ENCODE assay signal across 22 mouse cellular contexts in the genomic region with DNA sequence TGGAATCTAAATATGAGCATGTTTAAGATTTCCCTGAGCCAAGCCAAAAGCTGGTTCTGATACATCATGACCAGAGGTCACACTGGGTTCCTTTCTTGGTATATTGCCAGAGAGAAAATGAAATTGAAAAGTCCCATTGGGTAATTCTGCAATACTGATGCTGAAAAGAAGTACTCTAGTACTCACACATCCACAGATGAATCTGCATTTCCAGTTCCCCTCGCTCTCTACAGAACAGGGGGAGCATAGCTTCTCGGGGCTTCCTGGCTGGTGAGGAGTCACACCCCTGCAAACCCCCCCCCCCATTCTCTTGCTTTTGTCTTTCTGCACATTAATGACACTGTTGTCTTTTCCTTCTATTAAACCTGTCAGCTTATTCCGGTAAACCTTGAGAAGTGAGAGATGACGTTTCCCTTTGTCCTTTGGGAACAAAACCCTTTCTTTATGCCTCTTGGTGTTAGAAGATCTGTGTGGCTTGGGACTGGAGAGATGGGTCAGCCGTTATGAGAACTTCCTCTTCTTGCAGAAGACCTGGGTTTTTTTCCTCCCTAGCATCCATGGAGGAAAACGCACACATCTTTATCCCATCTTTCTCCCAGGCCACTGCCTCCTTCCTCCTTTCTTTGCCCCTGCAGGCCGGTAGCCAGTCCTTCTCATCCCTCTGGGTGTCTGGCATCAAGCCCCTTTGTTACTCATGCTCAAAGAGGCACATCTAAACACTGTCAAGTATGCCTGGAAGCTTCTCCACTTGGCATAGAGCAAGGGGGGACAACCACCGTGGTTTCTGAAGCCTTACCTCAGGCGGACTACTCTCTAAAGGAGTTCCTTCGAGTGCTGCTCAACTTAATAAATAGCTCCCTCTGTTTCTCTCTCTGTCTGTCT. TPM values are rescaled to one million over a fixed set of nuclear protein-coding genes. Genes with fewer than 3 reads are reported as not detected.
DNase-seq lines count a peak whose midpoint lies in the region; ATAC-seq and TF ChIP-seq lines count a peak whose summit lies in the region.
"Had no signal": no experiment of that assay in that cellular context is flagged by ENCODE, and none has a peak within 500 bp of the region (broad histone marks: within the 10 kb centered on the region; RNA-seq: fewer than 3 reads in every experiment).

No protein-coding gene starts in this region.

- WGBS in cerebellum, adult 2 months = 36% methylated on average over 10 of the region's 10 CpGs
- 75% methylated on average over 10 of the region's 10 CpGs for WGBS in neural tube, embryonic 15.5 days
- WGBS in heart, embryonic 10.5 days = 80% methylated on average over 10 of the region's 10 CpGs

- H3K4me3 ChIP-seq in cerebellum, adult 2 months (replicated peaks; ENCODE audit: insufficient read depth, low read depth, low read length) = no peak overlapping the region
- H3K4me3 ChIP-seq in neural tube, embryonic 15.5 days (replicated peaks) = no peak overlapping the region
- no peak overlapping the region for H3K4me3 ChIP-seq in heart, embryonic 10.5 days
- H3K4me3 ChIP-seq: embryonic facial prominence, embryonic 12.5 days; forebrain, embryonic 12.5 days; gastrocnemius, adult 2 months; hindbrain, embryonic 12.5 days had no signal

- H3K27ac ChIP-seq in cerebellum, adult 2 months (ENCODE audit: insufficient read depth, low read length) = no peak overlapping the region
- no peak overlapping the region for H3K27ac ChIP-seq in neural tube, embryonic 15.5 days (replicated peaks)
- no peak overlapping the region for H3K27ac ChIP-seq in heart, embryonic 10.5 days
- H3K27ac ChIP-seq: embryonic facial prominence, embryonic 12.5 days; forebrain, embryonic 12.5 days; gastrocnemius, adult 2 months; hindbrain, embryonic 12.5 days had no signal

- H3K9ac ChIP-seq in neural tube, embryonic 15.5 days (replicated peaks) = no peak overlapping the region
- H3K9ac ChIP-seq: embryonic facial prominence, embryonic 12.5 days; forebrain, embryonic 12.5 days; forebrain, postnatal 0 days; hindbrain, embryonic 12.5 days had no signal

- no peak for ATAC-seq in neural tube, embryonic 15.5 days (ENCODE audit: low FRiP score)
- ATAC-seq in granulocyte monocyte progenitor cell, adult 5-6 weeks (replicated peaks; ENCODE audit: poor library complexity, severe bottlenecking) = peak; percentile 77
- ATAC-seq: forebrain, postnatal 0 days; hindbrain, embryonic 16.5 days; inflammation-experienced regulatory T-cells, adult 6 months had no signal

- H3K36me3 ChIP-seq in neural tube, embryonic 15.5 days = no peaks in the 10 kb centered on the region
- no peaks in the 10 kb centered on the region for H3K36me3 ChIP-seq in heart, embryonic 10.5 days
- H3K36me3 ChIP-seq: embryonic facial prominence, embryonic 12.5 days; forebrain, embryonic 12.5 days; hindbrain, embryonic 12.5 days had no signal

- peak; percentile 42 to 53 for DNase-seq in cerebellum, postnatal 10 days
- DNase-seq in cerebellum, adult 2 months = no peak
- DNase-seq in neural tube, embryonic 10.5 days (ENCODE audit: extremely low spot score, low spot score) = peak; percentile 8
- DNase-seq in heart, embryonic 10.5 days (ENCODE audit: low spot score) = no peak
- no peak for DNase-seq in ovary, adult 18-20 months (ENCODE audit: low spot score)
- DNase-seq: adrenal gland, adult 2 months; adrenal gland, postnatal 25 days; cerebellum, adult 18-20 months; forebrain, postnatal 0 days; gastrocnemius, adult 2 months; gastrocnemius, postnatal 25 days; heart, postnatal 10 days; heart, postnatal 4 days had no signal

- no peaks in the 10 kb centered on the region for H3K4me1 ChIP-seq in cerebellum, adult 2 months (ENCODE audit: control insufficient read depth, insufficient read depth, low read length)
- H3K4me1 ChIP-seq in neural tube, embryonic 15.5 days = 0 out of 2 replicates have a peak, but pooled peaks cover 3% of the 10 kb centered on the region
- no peaks in the 10 kb centered on the region for H3K4me1 ChIP-seq in heart, embryonic 10.5 days
- H3K4me1 ChIP-seq: embryonic facial prominence, embryonic 12.5 days; forebrain, embryonic 12.5 days; hindbrain, embryonic 12.5 days had no signal

- H3K27me3 ChIP-seq in cerebellum, adult 2 months (ENCODE audit: control insufficient read depth, insufficient read depth, low read length) = no peaks in the 10 kb centered on the region
- no peaks in the 10 kb centered on the region for H3K27me3 ChIP-seq in neural tube, embryonic 15.5 days (replicated peaks)
- no peaks in the 10 kb centered on the region for H3K27me3 ChIP-seq in heart, embryonic 10.5 days (ENCODE audit: insufficient read depth, poor library complexity, severe bottlenecking)
- H3K27me3 ChIP-seq: embryonic facial prominence, embryonic 12.5 days; forebrain, embryonic 12.5 days; hindbrain, embryonic 12.5 days had no signal

- no peak for TF ChIP-seq POLR2A in cerebellum, adult 2 months (IDR thresholded peaks at IDR 0.05; ENCODE audit: borderline replicate concordance, insufficient read depth, low read length)

- TF ChIP-seq CTCF in cerebellum, adult 2 months (IDR thresholded peaks at IDR 0.05; ENCODE audit: borderline replicate concordance, insufficient read depth, low read depth, low read length) = no peak

- no peaks in the 10 kb centered on the region for H3K9me3 ChIP-seq in neural tube, embryonic 15.5 days (replicated peaks)
- H3K9me3 ChIP-seq in heart, embryonic 10.5 days = no peaks in the 10 kb centered on the region
- H3K9me3 ChIP-seq: embryonic facial prominence, embryonic 12.5 days; forebrain, embryonic 12.5 days; hindbrain, embryonic 12.5 days had no signal

- H3K4me2 ChIP-seq in neural tube, embryonic 15.5 days = no peak overlapping the region
- H3K4me2 ChIP-seq: embryonic facial prominence, embryonic 12.5 days; forebrain, embryonic 12.5 days; hindbrain, embryonic 12.5 days had no signal

RNA-seq across cellular contexts. Expression of a gene that starts 55.1 kb away (rescaled TPM):
- 0.03 TPM in 1 of 2 replicates, not detected in the other for polyA plus RNA-seq in cerebellum, adult 2 months (2012; rRNA removed)
- polyA plus RNA-seq in neural tube, embryonic 15.5 days (2015; fragmentation: Nextera tagmentation; extraction: Ambion mirVana) = not detected in 2 replicates
- total RNA-seq in granulocyte monocyte progenitor cell, adult 5-6 weeks (2014; fragmentation: Nextera tagmentation) = not detected in 2 replicates
- total RNA-seq in granulocyte monocyte progenitor cell, adult 5-6 weeks (2017) = not detected in 2 replicates
- 0.13 TPM in 1 of 2 replicates, not detected in the other for polyA plus RNA-seq in heart, embryonic 10.5 days (2016; fragmentation: Nextera tagmentation; extraction: Ambion mirVana)
- total RNA-seq: adrenal gland, adult 2 months; adrenal gland, postnatal 25 days; forebrain, postnatal 0 days; gastrocnemius, adult 2 months; gastrocnemius, postnatal 25 days; heart, postnatal 10 days; heart, postnatal 4 days had no signal
- polyA plus RNA-seq: adrenal gland, adult 2 months; C2C12; embryonic facial prominence, embryonic 12.5 days; forebrain, postnatal 0 days; heart, embryonic 14.5 days; inflammation-experienced regulatory T-cells, adult 6 months had no signal

RNA-seq across cellular contexts. Expression of a gene that starts 55.4 kb away (rescaled TPM):
- polyA plus RNA-seq in cerebellum, adult 2 months (2012; rRNA removed) = 8.1 and 9.1 TPM in 2 replicates
- 12.4 and 38.7 TPM in 2 replicates for polyA plus RNA-seq in neural tube, embryonic 15.5 days (2015; fragmentation: Nextera tagmentation; extraction: Ambion mirVana)
- total RNA-seq in granulocyte monocyte progenitor cell, adult 5-6 weeks (2014; fragmentation: Nextera tagmentation) = 450 and 461 TPM in 2 replicates
- total RNA-seq in granulocyte monocyte progenitor cell, adult 5-6 weeks (2017) = 316 and 346 TPM in 2 replicates
- 25.5 and 30.8 TPM in 2 replicates for polyA plus RNA-seq in heart, embryonic 10.5 days (2016; fragmentation: Nextera tagmentation; extraction: Ambion mirVana)

RNA-seq across cellular contexts. Expression of a gene that starts 59.7 kb away (rescaled TPM):
- 0.97 and 1.4 TPM in 2 replicates for polyA plus RNA-seq in cerebellum, adult 2 months (2012; rRNA removed)
- 0.10 and 0.69 TPM in 2 replicates for polyA plus RNA-seq in neural tube, embryonic 15.5 days (2015; fragmentation: Nextera tagmentation; extraction: Ambion mirVana)
- 3.1 and 4.6 TPM in 2 replicates for total RNA-seq in granulocyte monocyte progenitor cell, adult 5-6 weeks (2014; fragmentation: Nextera tagmentation)
- total RNA-seq in granulocyte monocyte progenitor cell, adult 5-6 weeks (2017) = 0.93 and 3.1 TPM in 2 replicates
- 0.40 and 0.81 TPM in 2 replicates for polyA plus RNA-seq in heart, embryonic 10.5 days (2016; fragmentation: Nextera tagmentation; extraction: Ambion mirVana)

Comparison
In these comparisons a context has a peak if more than half of its experiments do, and no peak if none do; other contexts are left out.
1. DNase-seq: peak in cerebellum, postnatal 10 days (2 of 2) and neural tube, embryonic 10.5 days (single experiment); none in cerebellum, adult 2 months (0 of 2), heart, embryonic 10.5 days (single experiment) and ovary, adult 18-20 months (single experiment).